Mouse (Mus musculus): Measurements from ENCODE around the gene Upk3bl. TPM values are rescaled to one million over a fixed set of nuclear protein-coding genes. Genes with fewer than 3 reads are reported as not detected.
"Not testable (repeated sequence)": the region's sequence is repeated elsewhere in the genome, so short reads cannot be mapped to it uniquely, and the experiment has no call there.

The Upk3bl gene
- total RNA-seq, 2 experiments from 2014 or later: not detected

GRCm38 (mm10) chr5:136094249-136095010 is 40.1 kb downstream of the Upk3bl start:
- intact Hi-C loops (cut with DNase I): no loop called here
- Histone ChIP-seq H3K4me3 (no peak overlapping the region), H3K27ac (no peak overlapping the region)
- peak in 1 of 2 experiments; percentile 43 for DNase-seq (ENCODE audit: extremely low spot score in 1 of 2, low spot score in 2 of 2)
- no peak for TF ChIP-seq CTCF (IDR thresholded peaks at IDR 0.05)

- no peak for DNase-seq (ENCODE audit: extremely low spot score in 1 of 2, low spot score in 2 of 2)
- Histone ChIP-seq H3K27ac (no peak overlapping the region), H3K4me3 (no peak overlapping the region)
- intact Hi-C loops (cut with DNase I): no loop called here
- TF ChIP-seq CTCF (IDR thresholded peaks at IDR 0.05): no peak
Measured at GRCm38 (mm10) chr5:136095089-136095488, 40.8 kb downstream of the Upk3bl start.

- no peak for TF ChIP-seq CTCF (IDR thresholded peaks at IDR 0.05)
- no peak for DNase-seq (ENCODE audit: extremely low spot score in 1 of 2, low spot score in 2 of 2)
- no peak overlapping the region for H3K4me3 ChIP-seq
- intact Hi-C loops (cut with DNase I): no loop called here
- H3K27ac ChIP-seq: no peak overlapping the region
Measured at GRCm38 (mm10) chr5:136098536-136098935, 44.2 kb downstream of the Upk3bl start.

- peak; percentile 92 for TF ChIP-seq CTCF (IDR thresholded peaks at IDR 0.05)
- peak overlapping the region; percentile 34 for H3K4me3 ChIP-seq
- H3K27ac ChIP-seq: peak overlapping the region; percentile 18; the same call in 1 of the 2 replicates
- intact Hi-C loops (cut with DNase I): no loop called here
- peak; percentile 74 to 78 for DNase-seq (ENCODE audit: extremely low spot score in 1 of 2, low spot score in 2 of 2)
Measured at GRCm38 (mm10) chr5:136102099-136102820, 48.0 kb downstream of the Upk3bl start.

GRCm38 (mm10) chr5:136104511-136104910 is 50.2 kb downstream of the Upk3bl start:
- TF ChIP-seq CTCF (IDR thresholded peaks at IDR 0.05): peak; percentile 43
- intact Hi-C loops (cut with DNase I): no loop called here
- DNase-seq (ENCODE audit: extremely low spot score in 1 of 2, low spot score in 2 of 2): no peak
- Histone ChIP-seq H3K27ac (no peak overlapping the region), H3K4me3 (no peak overlapping the region)

GRCm38 (mm10) chr5:136108486-136108885 is 54.2 kb downstream of the Upk3bl start:
- intact Hi-C loops (cut with DNase I): no loop called here
- Histone ChIP-seq H3K27ac (no peak overlapping the region), H3K4me3 (no peak overlapping the region)
- DNase-seq (ENCODE audit: extremely low spot score in 1 of 2, low spot score in 2 of 2): no peak
- TF ChIP-seq CTCF (IDR thresholded peaks at IDR 0.05): no peak

- TF ChIP-seq CTCF (IDR thresholded peaks at IDR 0.05): no peak
- intact Hi-C loops (cut with DNase I): no loop called here
- no peak overlapping the region for H3K27ac ChIP-seq
- H3K4me3 ChIP-seq: no peak overlapping the region
- no peak for DNase-seq (ENCODE audit: extremely low spot score in 1 of 2, low spot score in 2 of 2)
Measured at GRCm38 (mm10) chr5:136109042-136109441, 54.8 kb downstream of the Upk3bl start.

- H3K27ac ChIP-seq; DNase-seq (ENCODE audit: extremely low spot score in 1 of 2, low spot score in 2 of 2); H3K4me3 ChIP-seq; intact Hi-C loops (cut with DNase I): not testable (repeated sequence)
Measured at GRCm38 (mm10) chr5:136113546-136113945, 59.3 kb downstream of the Upk3bl start.

Small RNA genes within 50 kb of the gene (microRNA-seq; reads per million reads assigned to microRNA genes)
- gene Mir7035: 0.96 to 1.5 reads per million in 2 experiments

Other genes starting within 250 kb of the Upk3bl start
- gene Srrm3, start 247.6 kb upstream of the Upk3bl start, total RNA-seq (2021): 100 to 1,000 TPM in 1 of 2 experiments, 10 to 100 TPM in 1; 97.9 to 109 TPM
- 10 to 100 TPM; 19.2 to 19.3 TPM for gene Hspb1, start 166.6 kb upstream of the Upk3bl start, total RNA-seq (2021)
- 1,000 to 10,000 TPM; 1,191 to 1,224 TPM for gene Ywhag, start 119.9 kb upstream of the Upk3bl start, total RNA-seq (2021)
- 1 to 10 TPM; 1.3 to 1.5 TPM for gene Ssc4d, start 80.0 kb upstream of the Upk3bl start, total RNA-seq (2021)
- not detected for gene Zp3, start 74.4 kb upstream of the Upk3bl start, total RNA-seq (2021)
- 1 to 10 TPM; 8.0 to 9.5 TPM for gene Dtx2, start 59.7 kb upstream of the Upk3bl start, total RNA-seq (2021)
- not detected for gene Upk3b, start 16.0 kb upstream of the Upk3bl start, total RNA-seq (2021)
- 1 to 10 TPM; 5.4 to 5.8 TPM for gene Rasa4, start 29.4 kb downstream of the Upk3bl start, total RNA-seq (2021)
- 10 to 100 TPM; 70.8 to 72.8 TPM for gene Polr2j, start 62.1 kb downstream of the Upk3bl start, total RNA-seq (2021)
- gene Lrwd1, start 81.6 kb downstream of the Upk3bl start, total RNA-seq (2021): 10 to 100 TPM; 14.8 to 15.2 TPM
- gene Alkbh4, start 81.7 kb downstream of the Upk3bl start, total RNA-seq (2021): 1 to 10 TPM; 8.5 to 9.6 TPM
- gene Orai2, start 116.2 kb downstream of the Upk3bl start, total RNA-seq (2021): 10 to 100 TPM; 46.7 to 48.8 TPM
- gene Prkrip1, start 144.5 kb downstream of the Upk3bl start, total RNA-seq (2021): 10 to 100 TPM; 34.7 to 37.7 TPM
- 1 to 10 TPM; 7.4 to 9.4 TPM for gene Sh2b2, start 192.1 kb downstream of the Upk3bl start, total RNA-seq (2021)

Measured in left cerebral cortex, adult 2 months (tissue).